Mouse (Mus musculus) heart, embryonic 16.5 days (tissue): ENCODE data around the gene Hoxb7. TPM values are rescaled to one million over a fixed set of nuclear protein-coding genes. Genes with fewer than 3 reads are reported as not detected.

Experiments used
- ATAC-seq: fragments of 200-750 bp; cut with Nextera tagmentation; replicated peaks from 2 replicates; pipeline ENCODE4 v1.8.0; 2017; ENCODE audit warnings: moderate number of reproducible peaks; ENCODE audit not compliant: insufficient read depth, low FRiP score; ENCODE audit errors: extremely low read depth
- H3K27ac ChIP-seq: fragments of 300-500 bp; sonication (generic); 2 replicates; pipeline ENCODE4 v1.5.1; 2014; ENCODE audit warnings: mild to moderate bottlenecking, low read length, control low read depth, moderate library complexity
- H3K27me3 ChIP-seq: fragments of 300-500 bp; sonication (generic); 2 replicates; pipeline ENCODE4 v1.6.1; 2014; ENCODE audit warnings: low read length, mixed read lengths; ENCODE audit not compliant: control insufficient read depth, insufficient read depth
- H3K36me3 ChIP-seq: fragments of 300-500 bp; sonication (generic); 2 replicates; pipeline ENCODE4 v1.6.1; 2014; ENCODE audit not compliant: control insufficient read depth, insufficient read depth
- H3K4me1 ChIP-seq: fragments of 300-500 bp; sonication (generic); 2 replicates; pipeline ENCODE4 v1.6.1; 2014; ENCODE audit warnings: low read length, mixed read lengths; ENCODE audit not compliant: control insufficient read depth, insufficient read depth
- H3K4me2 ChIP-seq: fragments of 300-500 bp; sonication (generic); 2 replicates; pipeline ENCODE4 v1.6.1; 2014; ENCODE audit warnings: low read depth, mild to moderate bottlenecking, control low read depth, low read length
- H3K4me3 ChIP-seq: fragments of 300-500 bp; sonication (generic); 2 replicates; pipeline ENCODE4 v1.5.1; 2014; ENCODE audit warnings: mild to moderate bottlenecking, control low read depth, low read length
- H3K9ac ChIP-seq: fragments of 300-500 bp; sonication (generic); 2 replicates; pipeline ENCODE4 v1.6.1; 2014; ENCODE audit warnings: low read length, control low read depth
- H3K9me3 ChIP-seq: fragments of 300-500 bp; sonication (generic); replicated peaks from 2 replicates; pipeline ENCODE4 v1.6.1; 2016; ENCODE audit warnings: low read length; ENCODE audit not compliant: control insufficient read depth
- WGBS: fragments of 180-500 bp; shearing (Covaris S2); extraction: QIAGEN DNeasy Blood & Tissue Kit; methylation state at CpG from one replicate; pipeline ENCODE4 v1.1.7; 2014; 5-methylcytosine and 5-hydroxymethylcytosine counted together
- polyA plus RNA-seq: library from polyadenylated mRNA; unstranded; fragments of >200 nt; fragmentation: Nextera tagmentation; extraction: Ambion mirVana; gene quantifications from 2 replicates; pipeline ENCODE4 v1.2.1, GENCODE M21; 2015

Gene Hoxb7
- polyA plus RNA-seq, 1 experiment from 2014 or later, result 0.43 TPM

- Histone ChIP-seq H3K9me3 (no peaks in the 10 kb centered on the region), H3K27ac (no peak overlapping the region), H3K4me2 (no peak overlapping the region), H3K4me1 (no peaks in the 10 kb centered on the region), H3K36me3 (no peaks in the 10 kb centered on the region), H3K9ac (no peak overlapping the region), H3K4me3 (no peak overlapping the region), H3K27me3 (peaks cover 94% of the 10 kb centered on the region)
- 13% methylated on average over 11 of the region's 11 CpGs for WGBS
- no peak for ATAC-seq
Measured at GRCm38 (mm10) chr11:96297968-96298635, 11.7 kb downstream of the Hoxb7 start.

GRCm38 (mm10) chr11:96298895-96299667 is 12.7 kb downstream of the Hoxb7 start:
- H3K9me3 ChIP-seq, result no peaks in the 10 kb centered on the region
- H3K9ac ChIP-seq, result no peak overlapping the region
- WGBS, result under 1% methylated on average over 66 of the region's 66 CpGs
- no peaks in the 10 kb centered on the region for H3K4me1 ChIP-seq
- H3K27ac ChIP-seq, result no peak overlapping the region
- H3K4me3 ChIP-seq, result peak overlapping the region; percentile 34
- H3K27me3 ChIP-seq, result peaks cover 95% of the 10 kb centered on the region
- no peaks in the 10 kb centered on the region for H3K36me3 ChIP-seq
- no peak for ATAC-seq
- peak overlapping the region; percentile 46 for H3K4me2 ChIP-seq

- Histone ChIP-seq H3K27me3 (peaks cover 95% of the 10 kb centered on the region), H3K36me3 (no peaks in the 10 kb centered on the region), H3K9ac (no peak overlapping the region), H3K9me3 (no peaks in the 10 kb centered on the region), H3K4me3 (peak overlapping the region; percentile 34; the same call in 1 of the 2 replicates), H3K4me2 (no peak overlapping the region; the same call in 1 of the 2 replicates), H3K4me1 (no peaks in the 10 kb centered on the region), H3K27ac (no peak overlapping the region)
- WGBS, result 2% methylated on average over 9 of the region's 9 CpGs
- ATAC-seq, result no peak
Measured at GRCm38 (mm10) chr11:96299781-96300180, 13.4 kb downstream of the Hoxb7 start.

GRCm38 (mm10) chr11:96300354-96301063 is 14.1 kb downstream of the Hoxb7 start:
- Histone ChIP-seq H3K36me3 (no peaks in the 10 kb centered on the region), H3K27ac (no peak overlapping the region), H3K9me3 (no peaks in the 10 kb centered on the region), H3K4me1 (no peaks in the 10 kb centered on the region), H3K4me3 (peak overlapping the region; percentile 18), H3K9ac (no peak overlapping the region), H3K4me2 (peak overlapping the region; percentile 35), H3K27me3 (peaks cover 97% of the 10 kb centered on the region)
- WGBS, result 2% methylated on average over 34 of the region's 35 CpGs
- no peak for ATAC-seq

GRCm38 (mm10) chr11:96301064-96301431 is 14.6 kb downstream of the Hoxb7 start:
- Histone ChIP-seq H3K4me2 (no peak overlapping the region), H3K4me3 (no peak overlapping the region; the same call in 1 of the 2 replicates), H3K9ac (no peak overlapping the region), H3K9me3 (no peaks in the 10 kb centered on the region), H3K36me3 (no peaks in the 10 kb centered on the region), H3K27me3 (peaks cover 97% of the 10 kb centered on the region), H3K27ac (no peak overlapping the region), H3K4me1 (no peaks in the 10 kb centered on the region)
- WGBS, result 12% methylated on average over 10 of the region's 10 CpGs
- ATAC-seq, result no peak

GRCm38 (mm10) chr11:96301837-96302236 is 15.4 kb downstream of the Hoxb7 start:
- 6% methylated on average over 15 of the region's 15 CpGs for WGBS
- Histone ChIP-seq H3K9me3 (no peaks in the 10 kb centered on the region), H3K9ac (no peak overlapping the region), H3K4me3 (no peak overlapping the region), H3K4me1 (no peaks in the 10 kb centered on the region), H3K27me3 (peaks cover 97% of the 10 kb centered on the region), H3K27ac (no peak overlapping the region), H3K36me3 (no peaks in the 10 kb centered on the region), H3K4me2 (no peak overlapping the region)
- ATAC-seq, result no peak

- no peak overlapping the region for H3K9ac ChIP-seq
Measured at GRCm38 (mm10) chr11:96302381-96303150, 16.1 kb downstream of the Hoxb7 start.

GRCm38 (mm10) chr11:96303151-96304099 is 17.0 kb downstream of the Hoxb7 start, which contains the start of gene Hoxb5:
Gene Hoxb5, plus strand, starts transcription at chr11:96303336.
- peaks cover 98% of the 10 kb centered on the region for H3K27me3 ChIP-seq
- H3K4me3 ChIP-seq, result peak within 1 kb of the TSS; percentile 40
- H3K27ac ChIP-seq, result no peak within 1 kb of the TSS
- no peak for ATAC-seq
- 1% methylated on average over 69 of the region's 69 CpGs for WGBS
- H3K9me3 ChIP-seq, result no peaks in the 10 kb centered on the region
- no peaks in the 10 kb centered on the region for H3K36me3 ChIP-seq
- peak within 1 kb of the TSS; percentile 53 for H3K4me2 ChIP-seq
- H3K9ac ChIP-seq, result peak within 1 kb of the TSS; percentile 53; the same call in 1 of the 2 replicates
- no peaks in the 10 kb centered on the region for H3K4me1 ChIP-seq

More at GRCm38 (mm10) chr11:96302381-96303150, 16.1 kb downstream of the Hoxb7 start:
- Histone ChIP-seq H3K27ac (no peak overlapping the region), H3K27me3 (peaks cover 97% of the 10 kb centered on the region), H3K4me3 (no peak overlapping the region), H3K36me3 (no peaks in the 10 kb centered on the region), H3K9me3 (no peaks in the 10 kb centered on the region), H3K4me1 (no peaks in the 10 kb centered on the region), H3K4me2 (no peak overlapping the region)
- WGBS, result 13% methylated on average over 23 of the region's 23 CpGs
- ATAC-seq, result no peak
